Mouse (Mus musculus) lung, adult 2 months (tissue): ENCODE results near the gene B230307C23Rik. TPM values are rescaled to one million over a fixed set of nuclear protein-coding genes. Genes with fewer than 3 reads are reported as not detected.
"Not testable (repeated sequence)": the region's sequence is repeated elsewhere in the genome, so short reads cannot be mapped to it uniquely, and the experiment has no call there.

Experiments
- DNase-seq: peaks from one replicate; pipeline ENCODE4 v3.0.0; 2022
- H3K4me1 ChIP-seq: fragments of 200-500 bp; 2 replicates; pipeline ENCODE4 v1.6.1; 2011; ENCODE audit warnings: low read length; ENCODE audit not compliant: control insufficient read depth, insufficient read depth
- H3K4me3 ChIP-seq: fragments of 200-500 bp; replicated peaks from 2 replicates; pipeline ENCODE3; 2011; ENCODE audit warnings: low read depth, mild to moderate bottlenecking, control low read depth, low read length; ENCODE audit errors: extremely low read depth
- CTCF ChIP-seq: fragments of 200-500 bp; IDR thresholded peaks from 2 replicates; pipeline ENCODE4 v1.5.1; 2011; ENCODE audit warnings: mild to moderate bottlenecking, low read length, control low read depth; ENCODE audit not compliant: insufficient read depth
- POLR2A ChIP-seq: fragments of 200-500 bp; IDR thresholded peaks from 2 replicates; pipeline ENCODE4 v1.6.1; 2011; ENCODE audit warnings: low read depth, mild to moderate bottlenecking, control low read depth, low read length, borderline replicate concordance; ENCODE audit errors: extremely low read depth
- WGBS: fragments of 180-500 bp; shearing (Covaris S2); methylation state at CpG from one replicate; pipeline ENCODE4 v1.1.7; 2018; 5-methylcytosine and 5-hydroxymethylcytosine counted together
- polyA plus RNA-seq: library from polyadenylated mRNA; depleted of rRNA; stranded (reverse); fragments of >200 nt; gene quantifications from 2 replicates; pipeline ENCODE4 v1.2.3, GENCODE M21; 2012; rRNA removed

B230307C23Rik gene
- polyA plus RNA-seq, 1 experiment: 3.1 TPM

DNA sequence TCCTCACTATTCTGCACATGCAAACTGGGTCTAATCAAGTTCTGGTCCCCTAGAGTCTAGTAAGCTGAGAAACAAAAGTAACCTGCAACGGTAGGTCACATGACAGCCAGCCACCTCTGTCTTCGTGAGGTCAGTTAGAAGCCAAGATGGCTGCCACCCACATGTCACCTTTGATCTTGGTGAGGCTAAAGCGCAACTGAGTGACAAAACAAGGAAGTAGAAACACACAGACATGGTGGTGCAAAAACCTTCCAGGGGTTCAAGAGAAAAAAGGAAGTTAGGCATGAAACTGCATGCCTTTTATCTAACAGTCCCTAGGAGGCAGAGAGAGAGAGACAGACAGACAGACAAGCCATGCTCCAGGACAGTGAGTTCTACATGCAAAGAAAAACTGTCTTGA lies 25.0 kb downstream of the B230307C23Rik start:
- Histone ChIP-seq H3K4me3 (no peak overlapping the region), H3K4me1 (no peaks in the 10 kb centered on the region)
- WGBS: 92% methylated on average over 3 of the region's 3 CpGs
- DNase-seq: no peak
- TF ChIP-seq CTCF: no peak
- TF ChIP-seq POLR2A: no peak

DNA sequence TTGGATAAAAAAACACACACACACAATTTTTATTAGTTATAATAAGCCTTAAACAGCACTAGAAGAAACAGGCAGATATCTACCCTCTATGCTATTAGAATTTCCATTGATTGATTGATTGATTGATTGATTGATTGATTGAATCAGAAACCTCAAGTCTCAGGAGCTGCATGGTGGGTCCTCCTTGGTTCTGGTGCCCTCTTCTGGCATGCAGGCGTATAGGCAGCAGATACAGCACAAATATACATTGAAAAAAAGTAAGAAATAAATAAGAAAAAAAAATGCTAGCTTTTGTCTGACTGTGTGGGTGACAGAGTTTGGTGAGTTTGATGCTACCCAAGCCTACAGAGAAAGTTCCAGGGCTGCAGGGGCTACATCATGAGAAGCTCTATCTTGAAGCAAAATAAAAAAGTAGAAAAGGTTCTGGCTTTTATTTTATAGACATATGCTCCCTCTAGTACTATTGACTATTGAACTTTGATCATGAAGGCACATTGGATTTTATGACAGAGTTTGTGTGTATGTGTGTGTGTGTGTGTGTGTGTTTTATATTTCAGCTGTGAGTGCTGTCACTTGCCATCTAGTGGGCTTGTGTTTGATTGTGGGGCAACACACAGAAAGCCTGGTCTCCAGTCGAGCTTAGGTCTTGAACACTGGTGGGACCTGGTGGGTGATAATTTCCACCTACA lies 25.7 kb downstream of the B230307C23Rik start:
- WGBS: 93% methylated on average over 2 of the region's 2 CpGs
- DNase-seq: no peak
- Histone ChIP-seq H3K4me3 (no peak overlapping the region), H3K4me1 (no peaks in the 10 kb centered on the region)
- peak; percentile 61 for TF ChIP-seq CTCF
- TF ChIP-seq POLR2A: no peak

DNA sequence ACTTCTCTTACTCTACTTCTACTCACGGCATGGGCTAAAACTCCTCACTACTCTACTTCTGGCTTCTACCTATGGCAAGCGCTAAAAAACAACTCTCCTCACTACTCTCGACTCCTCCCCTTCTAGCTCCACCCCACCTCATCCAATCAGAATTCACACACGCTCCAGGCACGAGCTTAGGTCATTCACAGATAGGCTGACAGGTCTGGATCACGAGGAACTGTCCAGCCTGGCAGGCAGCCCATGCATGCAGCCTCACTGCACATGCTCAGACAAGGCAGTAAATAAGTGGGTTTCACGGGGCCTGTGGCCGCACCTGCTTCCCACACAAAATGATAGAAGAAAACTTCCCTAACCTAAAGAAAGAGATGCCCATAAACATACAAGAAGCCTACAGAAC lies 29.1 kb downstream of the B230307C23Rik start:
- WGBS: 86% methylated on average over 8 of the region's 8 CpGs
- not testable (repeated sequence) for DNase-seq, H3K4me1 ChIP-seq, H3K4me3 ChIP-seq

DNA sequence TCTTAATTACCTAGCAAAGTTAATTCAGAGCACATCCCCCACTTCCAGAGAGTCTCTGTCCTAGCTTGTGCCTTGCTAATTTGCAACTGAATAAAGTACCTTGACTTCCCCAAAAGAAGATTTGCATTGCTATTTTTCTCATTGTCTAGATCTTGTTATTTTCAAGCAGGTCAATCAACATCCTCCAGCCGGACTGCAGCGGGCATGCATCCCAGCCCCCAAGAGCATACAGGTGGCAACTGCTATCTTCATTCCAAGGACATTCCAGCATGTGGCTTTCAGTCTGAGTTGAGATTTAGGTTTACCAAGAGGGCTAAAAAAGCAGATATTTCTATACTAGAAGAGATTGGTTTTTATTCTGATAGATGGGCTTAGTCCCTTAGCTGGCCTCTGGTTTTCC lies 37.9 kb downstream of the B230307C23Rik start:
- H3K4me1 ChIP-seq, DNase-seq, H3K4me3 ChIP-seq: not testable (repeated sequence)
- 97% methylated on average over 2 of the region's 2 CpGs for WGBS

DNA sequence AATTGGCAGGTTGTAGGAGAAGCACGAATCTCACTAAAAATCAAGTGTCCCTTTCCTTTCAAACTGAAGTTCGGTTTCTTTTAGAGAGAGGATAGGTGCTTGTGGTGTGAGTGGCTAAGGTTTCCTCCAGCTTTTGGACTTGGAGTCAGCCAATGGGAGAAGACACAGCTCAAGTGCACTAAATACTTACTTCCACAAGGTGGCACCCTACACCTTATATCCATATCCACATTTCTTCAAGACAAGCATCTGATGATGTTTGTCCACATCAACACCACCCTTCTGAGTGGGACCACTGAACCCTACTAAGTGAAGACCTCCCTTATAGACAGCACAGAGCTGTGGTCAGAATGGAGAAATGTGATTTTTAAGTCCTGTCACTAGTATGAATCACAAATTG lies 44.6 kb downstream of the B230307C23Rik start:
- 71% methylated on average over 2 of the region's 2 CpGs for WGBS

DNA sequence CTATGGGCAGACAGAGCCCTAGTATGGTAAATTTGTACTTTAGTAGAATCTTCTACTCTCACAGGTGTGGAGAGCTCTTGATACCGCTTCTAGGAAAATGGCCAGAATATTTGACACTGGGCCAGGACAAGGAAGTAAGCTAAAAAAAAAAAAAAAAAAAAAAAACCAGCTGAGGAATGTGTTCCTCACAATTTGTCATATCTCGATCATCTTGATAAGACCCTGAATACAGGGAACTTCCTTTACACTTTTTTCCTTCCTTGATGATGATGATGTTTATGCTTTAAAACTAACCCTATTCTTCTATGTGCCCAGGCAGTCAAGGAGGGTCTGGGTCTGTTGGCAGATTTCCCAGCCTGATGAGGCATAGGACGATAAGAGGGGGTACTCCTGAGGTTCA lies 82.3 kb downstream of the B230307C23Rik start:
- not testable (repeated sequence) for H3K4me1 ChIP-seq, DNase-seq, H3K4me3 ChIP-seq
- WGBS: 27% methylated on average over 3 of the region's 3 CpGs

More for the DNA sequence above, 44.6 kb downstream of the B230307C23Rik start:
- DNase-seq: peak; percentile 6
- TF ChIP-seq CTCF: peak; percentile 30; the same call in 1 of the 2 replicates
- TF ChIP-seq POLR2A: no peak
- H3K4me3 ChIP-seq: no peak overlapping the region
- no peaks in the 10 kb centered on the region for H3K4me1 ChIP-seq

DNA sequence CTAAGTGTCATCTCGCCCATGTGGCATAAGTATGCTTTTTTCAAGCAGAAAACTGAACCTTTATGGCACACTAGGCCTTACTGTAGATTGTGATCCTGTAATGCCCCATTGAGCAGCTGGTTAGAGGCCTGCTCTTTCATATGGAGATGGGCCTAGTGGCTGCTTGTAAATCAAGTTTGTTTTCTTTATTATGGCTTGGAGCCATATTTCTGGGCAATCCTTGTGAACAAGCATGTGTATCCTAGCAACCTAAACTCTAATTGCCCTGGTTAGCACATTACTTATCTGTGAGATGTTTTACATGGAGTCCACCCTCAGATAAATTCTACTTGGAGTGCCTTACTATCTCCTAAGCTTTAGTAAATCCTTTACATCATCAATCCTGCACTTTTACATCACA lies 84.0 kb downstream of the B230307C23Rik start:
- not testable (repeated sequence) for H3K4me1 ChIP-seq, DNase-seq, H3K4me3 ChIP-seq
- 97% methylated on average over 1 of the region's 1 CpGs for WGBS

Other genes with a start within 250 kb of the B230307C23Rik start
- gene Ripk4, start 233.5 kb upstream of the B230307C23Rik start, polyA plus RNA-seq: 15.5 and 16.7 TPM in 2 replicates
- 7.5 and 11.0 TPM in 2 replicates for gene Prdm15, start 145.5 kb upstream of the B230307C23Rik start, polyA plus RNA-seq
- gene C2cd2, start 34.7 kb upstream of the B230307C23Rik start, polyA plus RNA-seq: 32.7 and 47.3 TPM in 2 replicates
- 15.2 and 18.3 TPM in 2 replicates for gene Zbtb21, start 34.7 kb upstream of the B230307C23Rik start, polyA plus RNA-seq
- gene A630089N07Rik, start 85.1 kb downstream of the B230307C23Rik start, polyA plus RNA-seq: 0.63 and 1.3 TPM in 2 replicates